Mouse (Mus musculus): ENCODE measurements around the gene Tcea3. TPM values are rescaled to one million over a fixed set of nuclear protein-coding genes. Genes with fewer than 3 reads are reported as not detected.
A peak's percentile ranks its signal among the peaks of the same experiment; 100 is the strongest.

The Tcea3 gene
- polyA plus RNA-seq, 1 experiment from 2014 or later = 26.8 TPM

- Histone ChIP-seq H3K27me3 (replicated peaks; ENCODE audit: insufficient read depth, low read length) (no peaks in the 10 kb centered on the region), H3K27ac (ENCODE audit: low read length) (no peak overlapping the region), H3K4me2 (replicated peaks; ENCODE audit: low read depth, low read length) (no peak overlapping the region), H3K9ac (replicated peaks; ENCODE audit: low read depth) (no peak overlapping the region), H3K36me3 (ENCODE audit: insufficient read depth, low read length) (no peaks in the 10 kb centered on the region), H3K9me3 (ENCODE audit: low read length) (no peaks in the 10 kb centered on the region), H3K4me1 (ENCODE audit: insufficient read depth, low read depth, low read length) (no peaks in the 10 kb centered on the region), H3K4me3 (ENCODE audit: low read depth, low read length) (no peak overlapping the region)
- ATAC-seq = no peak
- TF ChIP-seq CTCF (IDR thresholded peaks at IDR 0.05) = no peak
- no peak for TF ChIP-seq EP300 (IDR thresholded peaks at IDR 0.05)
- DNase-seq (ENCODE audit: low spot score) = no peak
- WGBS = 70% methylated on average over 7 of the region's 7 CpGs
These were observed 20.1 kb upstream of the Tcea3 start for GRCm38 (mm10) chr4:136227408-136227807.

GRCm38 (mm10) chr4:136228640-136229039 is 18.9 kb upstream of the Tcea3 start:
- Histone ChIP-seq H3K4me3 (ENCODE audit: low read depth, low read length) (no peak overlapping the region), H3K9me3 (ENCODE audit: low read length) (no peaks in the 10 kb centered on the region), H3K27me3 (replicated peaks; ENCODE audit: insufficient read depth, low read length) (no peaks in the 10 kb centered on the region), H3K4me2 (replicated peaks; ENCODE audit: low read depth, low read length) (no peak overlapping the region), H3K4me1 (ENCODE audit: insufficient read depth, low read depth, low read length) (no peaks in the 10 kb centered on the region), H3K36me3 (ENCODE audit: insufficient read depth, low read length) (no peaks in the 10 kb centered on the region), H3K9ac (replicated peaks; ENCODE audit: low read depth) (no peak overlapping the region), H3K27ac (ENCODE audit: low read length) (no peak overlapping the region)
- ATAC-seq (peak; percentile 75), DNase-seq (ENCODE audit: low spot score) (no peak)
- TF ChIP-seq CTCF (IDR thresholded peaks at IDR 0.05) (no peak), EP300 (IDR thresholded peaks at IDR 0.05) (no peak)
- WGBS = 54% methylated on average over 5 of the region's 5 CpGs

GRCm38 (mm10) chr4:136238669-136239068 is 8.9 kb upstream of the Tcea3 start:
- Histone ChIP-seq H3K4me1 (ENCODE audit: insufficient read depth, low read depth, low read length) (no peaks in the 10 kb centered on the region), H3K36me3 (ENCODE audit: insufficient read depth, low read length) (no peaks in the 10 kb centered on the region; the same call in 1 of the 2 replicates), H3K4me2 (replicated peaks; ENCODE audit: low read depth, low read length) (no peak overlapping the region), H3K27me3 (replicated peaks; ENCODE audit: insufficient read depth, low read length) (no peaks in the 10 kb centered on the region), H3K9ac (replicated peaks; ENCODE audit: low read depth) (no peak overlapping the region), H3K27ac (ENCODE audit: low read length) (no peak overlapping the region), H3K9me3 (ENCODE audit: low read length) (no peaks in the 10 kb centered on the region), H3K4me3 (ENCODE audit: low read depth, low read length) (no peak overlapping the region)
- DNase-seq (ENCODE audit: low spot score) (no peak), ATAC-seq (no peak)
- WGBS = 37% methylated on average over 13 of the region's 13 CpGs
- TF ChIP-seq EP300 (IDR thresholded peaks at IDR 0.05) (no peak), CTCF (IDR thresholded peaks at IDR 0.05) (no peak)

- Histone ChIP-seq H3K4me3 (ENCODE audit: low read depth, low read length) (no peak overlapping the region), H3K4me1 (ENCODE audit: insufficient read depth, low read depth, low read length) (no peaks in the 10 kb centered on the region), H3K9me3 (ENCODE audit: low read length) (no peaks in the 10 kb centered on the region), H3K36me3 (ENCODE audit: insufficient read depth, low read length) (no peaks in the 10 kb centered on the region; the same call in 1 of the 2 replicates), H3K27me3 (replicated peaks; ENCODE audit: insufficient read depth, low read length) (no peaks in the 10 kb centered on the region), H3K27ac (ENCODE audit: low read length) (no peak overlapping the region), H3K9ac (replicated peaks; ENCODE audit: low read depth) (no peak overlapping the region), H3K4me2 (replicated peaks; ENCODE audit: low read depth, low read length) (no peak overlapping the region)
- ATAC-seq (no peak), DNase-seq (ENCODE audit: low spot score) (no peak)
- 63% methylated on average over 9 of the region's 9 CpGs for WGBS
- TF ChIP-seq EP300 (IDR thresholded peaks at IDR 0.05) = no peak
- TF ChIP-seq CTCF (IDR thresholded peaks at IDR 0.05) = no peak
These were observed 8.4 kb upstream of the Tcea3 start for GRCm38 (mm10) chr4:136239111-136239510.

GRCm38 (mm10) chr4:136239622-136240021 is 7.9 kb upstream of the Tcea3 start:
- Histone ChIP-seq H3K27me3 (replicated peaks; ENCODE audit: insufficient read depth, low read length) (no peaks in the 10 kb centered on the region), H3K4me3 (ENCODE audit: low read depth, low read length) (no peak overlapping the region), H3K27ac (ENCODE audit: low read length) (no peak overlapping the region), H3K36me3 (ENCODE audit: insufficient read depth, low read length) (no peaks in the 10 kb centered on the region; the same call in 1 of the 2 replicates), H3K9ac (replicated peaks; ENCODE audit: low read depth) (no peak overlapping the region), H3K4me2 (replicated peaks; ENCODE audit: low read depth, low read length) (no peak overlapping the region), H3K9me3 (ENCODE audit: low read length) (no peaks in the 10 kb centered on the region), H3K4me1 (ENCODE audit: insufficient read depth, low read depth, low read length) (no peaks in the 10 kb centered on the region)
- TF ChIP-seq CTCF (IDR thresholded peaks at IDR 0.05) = peak; percentile 87
- no peak for TF ChIP-seq EP300 (IDR thresholded peaks at IDR 0.05)
- ATAC-seq = peak; percentile 70
- WGBS = 21% methylated on average over 8 of the region's 8 CpGs
- DNase-seq (ENCODE audit: low spot score) = peak; percentile 81

- no peaks in the 10 kb centered on the region for H3K27me3 ChIP-seq (replicated peaks; ENCODE audit: insufficient read depth, low read length)
- no peak for ATAC-seq
- no peaks in the 10 kb centered on the region for H3K9me3 ChIP-seq (ENCODE audit: low read length)
- DNase-seq (ENCODE audit: low spot score) = no peak
- no peak overlapping the region for H3K4me2 ChIP-seq (replicated peaks; ENCODE audit: low read depth, low read length)
- no peak overlapping the region for H3K27ac ChIP-seq (ENCODE audit: low read length)
- no peak overlapping the region for H3K9ac ChIP-seq (replicated peaks; ENCODE audit: low read depth)
- TF ChIP-seq CTCF (IDR thresholded peaks at IDR 0.05) (no peak), EP300 (IDR thresholded peaks at IDR 0.05) (no peak)
- H3K4me3 ChIP-seq (ENCODE audit: low read depth, low read length) = no peak overlapping the region
- H3K4me1 ChIP-seq (ENCODE audit: insufficient read depth, low read depth, low read length) = no peaks in the 10 kb centered on the region
- 67% methylated on average over 14 of the region's 14 CpGs for WGBS
- no peaks in the 10 kb centered on the region; the same call in 1 of the 2 replicates for H3K36me3 ChIP-seq (ENCODE audit: insufficient read depth, low read length)
These were observed 7.4 kb upstream of the Tcea3 start for GRCm38 (mm10) chr4:136240123-136240522.

GRCm38 (mm10) chr4:136240955-136241354 is 6.6 kb upstream of the Tcea3 start:
- ATAC-seq (no peak), DNase-seq (ENCODE audit: low spot score) (no peak)
- H3K9ac ChIP-seq (replicated peaks; ENCODE audit: low read depth) = no peak overlapping the region
- WGBS = 58% methylated on average over 8 of the region's 8 CpGs
- H3K4me1 ChIP-seq (ENCODE audit: insufficient read depth, low read depth, low read length) = no peaks in the 10 kb centered on the region
- H3K36me3 ChIP-seq (ENCODE audit: insufficient read depth, low read length) = no peaks in the 10 kb centered on the region; the same call in 1 of the 2 replicates
- TF ChIP-seq EP300 (IDR thresholded peaks at IDR 0.05) (no peak), CTCF (IDR thresholded peaks at IDR 0.05) (no peak)
- no peak overlapping the region for H3K27ac ChIP-seq (ENCODE audit: low read length)
- no peaks in the 10 kb centered on the region for H3K27me3 ChIP-seq (replicated peaks; ENCODE audit: insufficient read depth, low read length)
- H3K9me3 ChIP-seq (ENCODE audit: low read length) = no peaks in the 10 kb centered on the region
- H3K4me3 ChIP-seq (ENCODE audit: low read depth, low read length) = no peak overlapping the region
- H3K4me2 ChIP-seq (replicated peaks; ENCODE audit: low read depth, low read length) = no peak overlapping the region

Measured in lung, postnatal 0 days (tissue).